Mouse (Mus musculus) forebrain, embryonic 10.5 days (tissue): Measurements from ENCODE around the gene Drd4. TPM values are rescaled to one million over a fixed set of nuclear protein-coding genes. Genes with fewer than 3 reads are reported as not detected.
A peak's percentile ranks its signal among the peaks of the same experiment; 100 is the strongest.

ENCODE experiments used
- DNase-seq: peaks from one replicate; pipeline ENCODE4 v3.0.0-alpha.2; 2017; ENCODE audit warnings: low spot score; ENCODE audit errors: extremely low spot score
- H3K27ac ChIP-seq: fragments of 300-500 bp; sonication (generic); 2 replicates; pipeline ENCODE4 v1.5.1; 2016; ENCODE audit warnings: mild to moderate bottlenecking
- H3K27me3 ChIP-seq: fragments of 300-500 bp; sonication (generic); 2 replicates; pipeline ENCODE4 v1.6.1; 2016; ENCODE audit warnings: mild to moderate bottlenecking; ENCODE audit not compliant: poor library complexity, severe bottlenecking
- H3K36me3 ChIP-seq: fragments of 300-500 bp; sonication (generic); replicated peaks from 2 replicates; pipeline ENCODE4 v1.6.1; 2016; ENCODE audit warnings: mild to moderate bottlenecking, moderate library complexity
- H3K4me1 ChIP-seq: fragments of 300-500 bp; sonication (generic); 2 replicates; pipeline ENCODE4 v1.6.1; 2016
- H3K4me3 ChIP-seq: fragments of 300-500 bp; sonication (generic); 2 replicates; pipeline ENCODE4 v1.5.1; 2016; ENCODE audit warnings: mild to moderate bottlenecking, moderate library complexity
- H3K9me3 ChIP-seq: fragments of 300-500 bp; sonication (generic); 2 replicates; pipeline ENCODE4 v1.6.1; 2016; ENCODE audit warnings: mild to moderate bottlenecking, moderate library complexity
- WGBS: fragments of 180-500 bp; shearing (Covaris S2); methylation state at CpG from one replicate; pipeline ENCODE4 v1.1.7; 2016; 5-methylcytosine and 5-hydroxymethylcytosine counted together
- polyA plus RNA-seq: library from polyadenylated mRNA; unstranded; fragments of >200 nt; fragmentation: Nextera tagmentation; extraction: Ambion mirVana; gene quantifications from 2 replicates; pipeline ENCODE4 v1.2.1, GENCODE M21; 2016

The Drd4 gene
- polyA plus RNA-seq, 1 experiment from 2014 or later = 0.46 TPM

DNA sequence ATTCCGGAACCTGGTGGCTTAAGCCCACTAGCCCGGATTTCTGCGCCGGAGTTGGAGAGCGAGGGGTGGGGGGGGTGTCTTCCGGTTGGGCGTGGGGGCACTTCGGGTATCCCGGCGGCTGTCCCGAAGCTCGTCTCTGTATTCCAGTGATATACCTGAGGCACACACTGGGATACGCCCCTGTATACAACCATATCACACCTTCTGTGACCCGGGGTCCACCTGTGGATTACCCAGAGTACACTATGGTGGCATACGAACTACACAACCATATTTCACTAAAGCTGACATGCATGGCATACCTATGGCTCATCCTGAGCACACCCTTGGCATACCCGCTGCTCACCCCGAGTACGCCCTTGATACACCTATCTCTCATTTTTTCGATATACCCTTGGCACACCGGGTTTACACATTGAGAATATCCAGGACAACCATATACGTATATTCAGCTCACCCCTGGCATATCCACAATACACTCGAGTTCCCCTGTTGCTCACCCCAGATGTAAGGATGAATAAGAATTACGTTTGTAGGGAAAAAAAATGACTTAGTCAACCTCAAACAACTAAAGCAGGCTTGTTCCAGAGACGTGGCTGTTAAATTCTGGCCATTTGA, 36.7 kb downstream of the Drd4 start:
- DNase-seq = no peak
- no peaks in the 10 kb centered on the region for H3K9me3 ChIP-seq
- WGBS = 20% methylated on average over 24 of the region's 24 CpGs
- H3K36me3 ChIP-seq = peaks cover 29% of the 10 kb centered on the region
- H3K27me3 ChIP-seq = no peaks in the 10 kb centered on the region
- H3K27ac ChIP-seq = peak overlapping the region; percentile 99
- peak overlapping the region; percentile 77 for H3K4me3 ChIP-seq
- H3K4me1 ChIP-seq = peaks cover 45% of the 10 kb centered on the region

DNA sequence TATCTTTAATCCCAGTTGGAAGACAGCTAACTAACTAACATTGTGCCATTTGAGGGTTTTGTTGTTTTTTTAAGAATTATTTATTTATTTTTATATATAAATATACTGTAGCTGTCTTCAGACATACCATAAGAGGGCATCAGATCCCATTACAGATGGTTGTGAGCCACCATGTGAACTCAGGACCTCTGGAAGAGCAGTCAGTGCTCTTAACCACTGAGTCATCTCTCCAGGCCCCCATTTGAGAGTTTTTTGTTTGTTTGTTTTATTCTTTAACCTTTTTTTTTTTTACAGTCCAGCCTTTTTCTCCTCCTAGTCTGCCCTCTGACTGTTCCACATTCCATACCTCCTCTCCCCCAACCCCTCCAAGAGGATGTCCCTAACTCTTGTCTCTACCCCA, 38.9 kb downstream of the Drd4 start:
- Histone ChIP-seq H3K36me3 (peaks cover 33% of the 10 kb centered on the region), H3K4me1 (peaks cover 31% of the 10 kb centered on the region), H3K27me3 (no peaks in the 10 kb centered on the region), H3K4me3 (no peak overlapping the region), H3K27ac (no peak overlapping the region), H3K9me3 (no peaks in the 10 kb centered on the region)
- DNase-seq = no peak

DNA sequence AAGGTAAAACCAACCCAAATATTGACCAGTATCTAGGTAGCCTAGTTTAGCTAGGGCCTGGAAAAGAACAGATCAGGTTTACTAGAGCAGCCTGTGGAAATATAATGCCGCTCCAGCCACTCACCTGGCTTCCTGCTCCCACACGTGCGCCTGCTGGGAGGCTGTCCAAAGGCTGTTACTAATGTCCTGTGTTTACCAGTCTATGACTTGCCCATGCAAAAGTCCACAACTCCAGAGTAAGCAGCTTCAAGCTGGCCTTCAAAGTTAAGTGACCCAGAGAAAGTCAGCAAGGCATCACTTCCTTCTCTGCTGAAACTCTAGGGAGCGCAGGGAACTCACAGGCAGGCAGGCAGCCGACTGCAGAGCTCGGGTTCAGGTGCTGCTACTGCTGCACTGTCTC, 40.2 kb downstream of the Drd4 start:
- DNase-seq = no peak
- Histone ChIP-seq H3K36me3 (peaks cover 40% of the 10 kb centered on the region), H3K27me3 (no peaks in the 10 kb centered on the region), H3K4me3 (no peak overlapping the region), H3K9me3 (no peaks in the 10 kb centered on the region), H3K27ac (no peak overlapping the region), H3K4me1 (peaks cover 18% of the 10 kb centered on the region)
- WGBS = 88% methylated on average over 6 of the region's 6 CpGs

DNA sequence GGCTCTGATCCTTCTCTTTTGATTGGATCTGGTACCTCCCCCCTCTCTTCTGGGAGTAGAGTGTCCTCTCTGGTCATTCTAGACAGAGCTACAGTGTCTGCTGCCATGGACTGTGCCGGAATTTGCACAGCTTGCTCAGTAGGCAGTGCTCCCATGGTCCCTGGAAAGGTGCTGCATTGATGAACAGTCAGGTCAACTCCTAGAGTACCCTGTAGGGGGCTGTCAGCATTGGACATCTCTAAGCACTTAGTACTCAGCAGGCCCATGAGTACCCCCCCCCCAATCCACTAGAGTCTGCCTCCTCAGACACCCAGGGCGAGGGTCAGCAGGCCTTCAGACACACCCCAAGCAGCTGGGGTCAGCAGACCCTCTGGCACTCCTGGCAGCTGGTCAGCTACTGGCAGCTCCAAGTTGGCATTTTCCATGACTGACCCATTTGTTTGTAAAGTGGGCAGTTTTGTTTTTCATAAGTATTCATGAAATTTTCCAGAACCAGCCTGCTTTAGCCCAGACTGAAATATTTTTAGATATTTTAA, 43.3 kb downstream of the Drd4 start:
- H3K27ac ChIP-seq = no peak overlapping the region
- peaks cover 29% of the 10 kb centered on the region for H3K27me3 ChIP-seq
- WGBS = 80% methylated on average over 2 of the region's 2 CpGs
- peaks cover 27% of the 10 kb centered on the region for H3K4me1 ChIP-seq
- no peak for DNase-seq
- peaks cover 40% of the 10 kb centered on the region for H3K36me3 ChIP-seq
- H3K9me3 ChIP-seq = no peaks in the 10 kb centered on the region
- no peak overlapping the region for H3K4me3 ChIP-seq

DNA sequence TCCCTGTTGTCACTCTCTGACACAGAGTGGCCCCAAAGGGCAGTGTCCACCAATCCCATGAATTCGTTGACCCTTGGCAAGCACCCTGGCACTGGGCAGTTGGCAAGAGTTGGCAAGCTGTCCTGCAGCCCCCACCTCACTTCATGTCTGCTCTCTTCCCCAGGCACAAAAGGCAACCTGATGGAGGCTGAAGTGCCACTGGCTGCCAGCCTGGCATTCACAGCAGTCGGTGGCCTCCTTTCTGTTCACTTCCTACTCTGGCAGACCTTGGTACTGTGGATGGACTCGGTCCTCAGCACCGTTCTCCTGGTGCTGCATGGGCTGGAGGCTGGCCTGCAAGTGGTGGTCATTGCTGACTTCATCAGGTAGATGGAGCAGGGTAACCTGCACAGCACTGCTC, 43.9 kb downstream of the Drd4 start:
- H3K4me1 ChIP-seq = peaks cover 31% of the 10 kb centered on the region
- 87% methylated on average over 4 of the region's 4 CpGs for whole genome bisulfite sequencing
- H3K4me3 ChIP-seq = no peak overlapping the region
- H3K27ac ChIP-seq = no peak overlapping the region
- peaks cover 40% of the 10 kb centered on the region for H3K36me3 ChIP-seq
- H3K27me3 ChIP-seq = peaks cover 34% of the 10 kb centered on the region
- DNase-seq = no peak
- H3K9me3 ChIP-seq = no peaks in the 10 kb centered on the region

DNA sequence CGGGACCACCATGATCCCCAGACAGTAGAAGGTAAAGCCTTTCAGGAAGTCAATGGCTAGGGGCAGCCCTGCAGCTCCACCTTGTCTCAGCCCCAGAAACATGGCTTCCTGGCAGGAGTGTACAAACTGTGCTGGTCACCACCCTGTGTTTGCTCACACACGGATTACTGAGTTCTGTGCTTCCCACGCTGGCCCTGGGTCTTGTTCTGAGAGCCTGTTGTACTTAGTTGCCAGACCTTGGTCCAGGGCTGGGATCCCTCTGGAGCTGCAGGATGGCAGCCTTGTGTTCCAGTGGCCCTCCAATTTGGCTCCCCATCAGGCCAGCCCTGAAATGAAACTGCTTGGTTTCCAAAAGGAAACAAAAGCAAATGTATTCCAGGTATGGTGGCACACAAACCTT, 44.5 kb downstream of the Drd4 start:
- no peak overlapping the region for H3K4me3 ChIP-seq
- H3K27ac ChIP-seq = no peak overlapping the region
- peaks cover 37% of the 10 kb centered on the region for H3K27me3 ChIP-seq
- peaks cover 31% of the 10 kb centered on the region for H3K4me1 ChIP-seq
- WGBS = 83% methylated on average over 3 of the region's 3 CpGs
- H3K36me3 ChIP-seq = peaks cover 40% of the 10 kb centered on the region
- no peak for DNase-seq
- H3K9me3 ChIP-seq = no peaks in the 10 kb centered on the region

DNA sequence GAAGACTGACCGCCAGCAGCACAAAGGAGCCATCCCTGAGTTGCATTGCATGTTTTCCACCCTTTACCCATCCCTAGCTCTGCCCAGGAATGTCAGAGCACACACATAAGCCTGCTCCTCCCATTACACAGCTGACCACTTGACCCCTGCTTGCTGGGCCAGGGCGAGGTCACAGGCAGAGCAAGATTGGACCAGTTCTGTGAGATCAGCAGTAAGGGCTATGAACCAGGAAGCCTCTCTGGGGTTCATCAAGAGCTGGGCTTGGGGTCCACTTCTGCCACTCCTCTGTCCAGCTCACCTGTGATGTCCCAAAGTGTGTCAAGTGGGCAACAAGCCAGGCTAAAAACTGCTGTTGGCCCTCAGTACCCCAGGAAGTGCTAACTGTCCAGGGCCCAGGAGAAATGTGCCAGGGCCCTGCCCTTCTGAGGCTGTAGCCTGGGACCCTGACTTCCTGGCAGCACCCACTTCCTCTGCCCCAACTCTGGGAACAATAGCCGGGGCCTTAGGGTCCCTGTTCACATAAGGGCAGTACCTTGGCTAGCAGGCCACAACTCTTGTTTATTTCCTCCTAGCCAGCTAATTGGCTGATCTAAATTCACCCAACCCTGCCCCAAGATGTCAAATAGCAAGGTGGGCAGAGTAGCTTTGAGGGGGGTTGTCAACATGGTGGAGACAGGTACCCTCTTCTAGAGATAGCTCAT, 46.1 kb downstream of the Drd4 start:
- no peak overlapping the region for H3K4me3 ChIP-seq
- peaks cover 45% of the 10 kb centered on the region for H3K27me3 ChIP-seq
- DNase-seq = no peak
- H3K27ac ChIP-seq = no peak overlapping the region
- H3K4me1 ChIP-seq = peaks cover 31% of the 10 kb centered on the region
- 79% methylated on average over 3 of the region's 3 CpGs for WGBS
- H3K36me3 ChIP-seq = peaks cover 31% of the 10 kb centered on the region
- H3K9me3 ChIP-seq = no peaks in the 10 kb centered on the region

DNA sequence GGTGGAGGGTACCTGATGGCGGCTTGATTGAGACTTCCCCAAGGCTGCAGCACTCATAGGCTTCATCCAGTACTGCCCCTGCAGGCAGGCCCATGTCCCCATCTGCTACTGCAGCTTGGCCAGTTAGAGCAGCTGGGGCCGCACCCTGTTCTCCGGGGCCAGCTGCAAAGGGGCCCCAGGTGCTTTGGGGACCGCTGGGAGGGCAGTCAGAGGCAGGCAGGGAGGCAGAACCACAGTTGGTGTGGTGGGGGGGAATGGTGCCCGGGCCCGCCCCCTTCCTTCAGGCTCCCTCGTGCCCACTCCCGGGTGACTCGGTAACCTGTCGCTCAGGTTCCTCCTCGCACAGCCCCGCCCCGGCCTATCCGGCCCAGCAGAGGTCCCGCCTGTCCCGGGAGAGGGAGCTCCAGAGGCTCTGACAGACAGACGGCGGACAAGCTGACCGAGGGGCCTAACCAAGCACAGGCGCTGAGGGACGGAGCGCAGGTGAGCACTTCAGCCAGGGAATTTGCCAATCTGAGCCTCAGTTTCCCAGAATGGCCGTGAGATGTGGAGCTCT, 46.8 kb downstream of the Drd4 start, which contains the start of gene Eps8l2:
Gene Eps8l2, plus strand, starts transcription at position 305 of the 556 bp plus-strand sequence.
- 2% methylated on average over 23 of the region's 23 CpGs for WGBS
- no peak for DNase-seq
- Histone ChIP-seq H3K4me1 (peaks cover 31% of the 10 kb centered on the region), H3K4me3 (peak within 1 kb of the TSS; percentile 32), H3K36me3 (peaks cover 23% of the 10 kb centered on the region), H3K9me3 (no peaks in the 10 kb centered on the region), H3K27ac (peak within 1 kb of the TSS; percentile 40; the same call in 1 of the 2 replicates), H3K27me3 (peaks cover 45% of the 10 kb centered on the region)

DNA sequence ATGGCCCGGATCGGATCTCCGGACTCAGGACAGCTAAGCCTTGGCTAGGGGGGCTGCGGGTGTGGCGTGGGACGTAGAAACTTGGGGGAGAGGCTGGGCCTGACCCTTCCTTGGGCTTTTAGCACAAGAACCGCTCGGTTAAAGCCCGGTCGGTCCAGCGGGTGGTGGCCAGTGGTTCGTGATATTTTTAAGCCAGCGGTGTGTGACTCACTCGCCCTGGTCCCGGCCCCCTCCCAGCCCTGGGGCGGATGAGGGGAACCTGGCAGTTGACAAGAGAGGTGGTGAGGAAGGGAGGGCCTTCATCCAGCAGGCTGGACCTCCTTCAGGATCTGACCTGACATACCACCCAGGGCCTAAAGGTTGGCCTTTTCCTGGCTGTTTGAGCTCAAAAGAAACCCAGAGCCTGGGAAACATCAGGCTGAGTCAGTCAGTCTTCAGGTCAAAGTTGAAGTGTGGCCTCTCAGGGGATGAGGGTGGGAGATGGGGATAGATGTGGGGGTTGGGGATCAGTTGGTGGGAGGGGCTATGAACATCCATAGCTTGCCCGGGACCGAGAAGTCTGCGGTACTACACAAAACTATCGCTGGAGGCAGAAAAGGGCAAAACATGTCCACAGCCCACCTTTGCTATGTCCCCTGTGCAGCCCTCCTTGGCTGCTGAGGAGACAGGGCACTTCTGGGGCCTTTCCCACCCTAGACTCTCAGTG, 47.6 kb downstream of the Drd4 start:
- Histone ChIP-seq H3K36me3 (peaks cover 17% of the 10 kb centered on the region), H3K27me3 (peaks cover 45% of the 10 kb centered on the region), H3K27ac (peak overlapping the region; percentile 40; the same call in 1 of the 2 replicates), H3K9me3 (no peaks in the 10 kb centered on the region), H3K4me1 (peaks cover 31% of the 10 kb centered on the region), H3K4me3 (peak overlapping the region; percentile 32)
- 40% methylated on average over 20 of the region's 20 CpGs for WGBS
- no peak for DNase-seq

DNA sequence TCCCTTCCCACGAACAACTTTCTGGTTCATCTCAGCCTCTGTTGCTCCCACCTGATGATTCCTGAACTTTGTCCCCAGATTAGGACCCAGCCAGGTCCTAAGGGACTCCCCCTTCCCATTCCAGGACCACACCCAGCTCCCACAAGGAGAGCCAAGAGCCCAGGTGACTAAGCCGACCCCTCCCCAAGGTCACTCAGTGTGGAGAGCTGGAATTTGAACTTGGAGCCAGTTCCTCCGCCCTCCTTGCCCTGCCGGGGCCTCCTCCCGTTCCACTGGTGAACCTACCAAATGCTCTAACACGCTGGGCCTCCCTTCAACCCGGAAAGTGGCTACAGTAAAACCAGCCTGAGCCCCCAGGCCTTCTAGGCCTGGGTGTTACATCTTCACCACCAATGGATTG, 48.2 kb downstream of the Drd4 start:
- Histone ChIP-seq H3K4me3 (no peak overlapping the region), H3K4me1 (peaks cover 31% of the 10 kb centered on the region), H3K27me3 (peaks cover 45% of the 10 kb centered on the region), H3K27ac (peak overlapping the region; percentile 21; the same call in 1 of the 2 replicates), H3K9me3 (no peaks in the 10 kb centered on the region), H3K36me3 (peaks cover 11% of the 10 kb centered on the region)
- no peak for DNase-seq
- 89% methylated on average over 7 of the region's 7 CpGs for WGBS

DNA sequence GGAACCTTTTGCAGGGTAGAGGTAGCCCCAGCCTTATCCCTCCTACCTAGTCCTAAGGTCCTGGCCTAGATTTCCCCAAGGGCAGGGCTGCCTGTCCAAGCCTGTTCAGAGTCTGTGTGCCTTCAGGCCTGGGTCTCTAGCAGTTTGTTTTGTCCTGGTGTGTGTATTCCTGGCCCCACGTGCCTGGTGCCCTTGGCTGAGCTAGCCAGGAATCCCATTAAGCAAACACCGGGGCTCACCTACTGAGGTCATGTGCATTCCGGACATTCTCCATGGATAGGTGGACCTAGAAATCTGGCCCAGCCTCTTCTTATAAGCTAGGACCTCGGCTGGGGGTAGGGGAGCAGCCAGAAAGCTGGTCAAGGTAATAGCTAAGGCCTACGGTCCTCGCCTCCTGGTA, 48.7 kb downstream of the Drd4 start:
- Histone ChIP-seq H3K4me3 (no peak overlapping the region), H3K36me3 (peaks cover 10% of the 10 kb centered on the region), H3K9me3 (no peaks in the 10 kb centered on the region), H3K27ac (no peak overlapping the region), H3K4me1 (peaks cover 31% of the 10 kb centered on the region), H3K27me3 (peaks cover 45% of the 10 kb centered on the region)
- DNase-seq = no peak
- 81% methylated on average over 6 of the region's 6 CpGs for WGBS

DNA sequence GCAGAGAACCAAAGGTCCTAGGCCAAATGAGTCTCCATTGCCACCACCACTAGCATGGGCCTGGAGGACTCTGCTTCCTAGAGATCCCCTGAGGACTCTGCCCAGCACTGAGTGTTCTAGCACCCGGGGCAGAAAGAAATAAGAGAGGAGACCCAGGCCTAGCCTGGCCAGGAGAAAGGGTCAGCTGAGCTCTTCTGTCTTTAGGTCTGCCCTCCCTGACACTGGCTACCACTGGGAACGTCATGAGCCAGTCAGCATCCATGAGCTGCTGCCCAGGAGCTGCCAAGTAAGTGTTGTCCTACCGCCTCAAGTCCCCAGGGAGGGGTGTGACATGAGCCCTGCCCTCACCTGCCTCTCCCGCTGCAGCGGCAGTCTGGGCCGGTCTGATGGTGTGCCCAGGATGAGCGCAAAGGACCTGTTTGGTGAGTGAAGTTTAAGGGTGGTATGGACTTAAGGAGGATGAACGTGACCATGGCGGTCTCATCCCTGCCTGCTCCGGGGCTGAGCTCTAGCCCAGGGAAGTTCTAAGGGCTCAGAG, 50.0 kb downstream of the Drd4 start:
- Histone ChIP-seq H3K36me3 (no peaks in the 10 kb centered on the region), H3K4me1 (peaks cover 31% of the 10 kb centered on the region), H3K27ac (no peak overlapping the region), H3K4me3 (no peak overlapping the region), H3K9me3 (no peaks in the 10 kb centered on the region), H3K27me3 (peaks cover 45% of the 10 kb centered on the region)
- no peak for DNase-seq
- WGBS = 84% methylated on average over 10 of the region's 10 CpGs
